Mouse (Mus musculus) liver, embryonic 14.5 days (tissue): ENCODE results near the gene Nutf2-ps1. TPM values are rescaled to one million over a fixed set of nuclear protein-coding genes. Genes with fewer than 3 reads are reported as not detected.

Source experiments
- ATAC-seq: fragments of 200-750 bp; cut with Nextera tagmentation; 2 replicates; pipeline ENCODE4 v1.8.0; 2017; ENCODE audit warnings: moderate number of reproducible peaks, mild to moderate bottlenecking, moderate library complexity; ENCODE audit not compliant: insufficient read depth
- DNase-seq, 3 experiments: peaks; one replicate each; pipeline ENCODE4 v3.0.0-alpha.2; 2012 to 2013; ENCODE audit warnings: low read depth in 3 of 3, low spot score in 3 of 3
- H3K27ac ChIP-seq: fragments of 300-500 bp; sonication (generic); 2 replicates; pipeline ENCODE4 v1.5.1; 2014; ENCODE audit warnings: moderate library complexity, mild to moderate bottlenecking, control low read depth, inconsistent platforms
- H3K27me3 ChIP-seq: fragments of 300-500 bp; sonication (generic); 2 replicates; pipeline ENCODE4 v1.6.1; 2014; ENCODE audit warnings: mild to moderate bottlenecking, low read length, moderate library complexity; ENCODE audit not compliant: control insufficient read depth, insufficient read depth
- H3K36me3 ChIP-seq: fragments of 300-500 bp; sonication (generic); replicated peaks from 2 replicates; pipeline ENCODE4 v1.6.1; 2014; ENCODE audit warnings: low read depth; ENCODE audit not compliant: control insufficient read depth, insufficient read depth
- H3K4me1 ChIP-seq, 2 experiments: fragments of 200-500 bp in 1 of 2; fragments of 300-500 bp in 1 of 2; sonication (generic) in 1 of 2; replicated peaks; 2 replicates each; pipeline ENCODE4 v1.6.1; 2012 to 2014; ENCODE audit warnings: antibody characterized with exemption in 1 of 2, inconsistent platforms in 1 of 2, low read length in 1 of 2; ENCODE audit not compliant: control insufficient read depth in 2 of 2, insufficient read depth in 2 of 2
- H3K4me2 ChIP-seq: fragments of 300-500 bp; sonication (generic); 2 replicates; pipeline ENCODE4 v1.6.1; 2014; ENCODE audit warnings: low read depth, mild to moderate bottlenecking, control low read depth, moderate library complexity
- H3K4me3 ChIP-seq, 2 experiments: fragments of 200-500 bp in 1 of 2; fragments of 300-500 bp in 1 of 2; sonication (generic) in 1 of 2; 2 replicates each; pipeline ENCODE4 v1.5.1; 2012 to 2014; ENCODE audit warnings: low read depth in 2 of 2, low read length in 2 of 2, mild to moderate bottlenecking in 2 of 2, control low read depth in 1 of 2, inconsistent platforms in 1 of 2, moderate library complexity in 1 of 2; ENCODE audit not compliant: insufficient read depth in 1 of 2
- H3K9ac ChIP-seq: fragments of 300-500 bp; sonication (generic); replicated peaks from 2 replicates; pipeline ENCODE4 v1.6.1; 2014; ENCODE audit warnings: mild to moderate bottlenecking, control low read depth, moderate library complexity
- H3K9me3 ChIP-seq: fragments of 300-500 bp; sonication (generic); 2 replicates; pipeline ENCODE4 v1.6.1; 2016; ENCODE audit warnings: low read length, mixed read lengths; ENCODE audit not compliant: control insufficient read depth
- CTCF ChIP-seq: IDR thresholded peaks from 2 replicates; pipeline ENCODE4 v1.5.1; 2016; ENCODE audit warnings: antibody characterized with exemption, low read depth, control low read depth
- EP300 ChIP-seq: IDR thresholded peaks from 2 replicates; pipeline ENCODE4 v1.6.1; 2016; ENCODE audit warnings: antibody characterized with exemption, low read depth
- WGBS: fragments of 180-500 bp; shearing (Covaris S2); extraction: QIAGEN DNeasy Blood & Tissue Kit; methylation state at CpG from one replicate; pipeline ENCODE4 v1.1.7; 2014; ENCODE audit not compliant: insufficient replicate concordance; 5-methylcytosine and 5-hydroxymethylcytosine counted together
- polyA plus RNA-seq, 2 experiments: library from polyadenylated mRNA; depleted of rRNA in 1 of 2; stranded (reverse) in 1 of 2; unstranded in 1 of 2; fragments of >200 nt; fragmentation: Nextera tagmentation in 1 of 2; extraction: Ambion mirVana in 1 of 2; gene quantifications; 2 replicates each; pipeline versions ENCODE4 v1.2.1 to v1.2.3; 2012 to 2014

Nutf2-ps1 gene
- polyA plus RNA-seq, 2 experiments, result 45.0 to 167 TPM

DNA sequence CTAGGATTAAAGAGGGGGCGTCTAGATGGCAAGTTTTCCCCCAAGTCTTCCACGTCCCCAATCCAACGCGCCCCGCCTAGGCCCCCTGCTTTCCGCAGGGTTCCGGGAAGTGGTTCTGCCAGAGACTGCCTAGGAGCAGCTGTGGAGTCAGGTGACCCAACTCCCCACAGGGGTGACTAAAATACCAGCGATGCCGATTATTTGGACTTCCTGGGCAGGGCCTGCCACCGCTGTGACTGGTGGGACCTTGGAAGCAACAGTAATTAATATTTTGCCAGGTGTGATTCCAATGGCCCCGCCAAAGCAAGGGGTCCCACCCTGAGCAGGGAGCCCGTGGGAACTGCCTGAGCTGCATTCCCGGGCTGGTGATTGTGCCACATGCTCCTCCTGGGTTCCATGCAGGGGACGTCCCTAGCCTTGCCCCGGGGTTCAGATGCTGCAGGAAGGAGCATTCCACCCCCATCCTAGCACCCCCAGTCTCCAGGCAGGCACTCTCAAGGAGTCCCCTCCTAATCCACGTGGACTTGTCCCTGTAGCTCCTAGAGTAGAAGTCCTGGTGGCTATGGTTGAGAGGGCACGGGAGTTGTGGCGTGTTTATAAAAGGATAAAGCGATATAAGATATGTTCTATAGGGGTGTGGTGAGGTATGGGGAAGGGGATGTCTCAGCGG is 31.5 kb downstream of the Nutf2-ps1 start:
- Histone ChIP-seq H3K27ac (no peak overlapping the region), H3K27me3 (no peaks in the 10 kb centered on the region), H3K4me1 (peaks cover 0 to 23% of the 10 kb centered on the region in 2 experiments; a peak in 2 of 4 replicates), H3K4me2 (peak overlapping the region; percentile 15; the same call in 1 of the 2 replicates), H3K36me3 (no peaks in the 10 kb centered on the region), H3K9me3 (no peaks in the 10 kb centered on the region), H3K4me3 (no peak overlapping the region), H3K9ac (no peak overlapping the region)
- WGBS, result 35% methylated on average over 20 of the region's 20 CpGs
- ATAC-seq, result no peak
- DNase-seq, result no peak
- TF ChIP-seq CTCF, result no peak
- TF ChIP-seq EP300, result no peak

DNA sequence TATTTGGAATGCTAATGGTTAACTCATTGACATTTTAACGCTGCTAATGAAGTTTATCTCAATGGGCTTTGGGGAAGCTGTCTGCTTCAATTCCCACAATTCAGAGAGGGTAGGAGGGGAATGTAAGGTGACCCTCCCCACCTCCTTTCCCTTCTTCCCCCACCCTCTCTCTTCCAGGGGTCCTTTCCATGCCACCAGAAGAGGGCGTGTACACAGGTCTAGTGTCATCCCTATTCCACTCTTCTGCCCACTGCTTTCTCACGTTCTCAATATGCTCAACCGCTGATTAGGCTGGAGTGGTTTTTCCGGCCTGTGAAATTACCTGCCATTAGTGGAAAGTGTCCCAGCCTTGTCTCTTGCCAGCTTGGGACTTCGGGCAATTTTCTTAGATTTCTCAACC is 32.0 kb downstream of the Nutf2-ps1 start:
- Histone ChIP-seq H3K4me3 (no peak overlapping the region), H3K4me1 (peaks cover 0 to 24% of the 10 kb centered on the region in 2 experiments; a peak in 2 of 4 replicates), H3K9me3 (no peaks in the 10 kb centered on the region), H3K9ac (no peak overlapping the region), H3K36me3 (no peaks in the 10 kb centered on the region), H3K27ac (no peak overlapping the region), H3K27me3 (no peaks in the 10 kb centered on the region), H3K4me2 (no peak overlapping the region)
- DNase-seq (no peak), ATAC-seq (no peak)
- no peak for TF ChIP-seq EP300
- WGBS, result 35% methylated on average over 6 of the region's 6 CpGs

DNA sequence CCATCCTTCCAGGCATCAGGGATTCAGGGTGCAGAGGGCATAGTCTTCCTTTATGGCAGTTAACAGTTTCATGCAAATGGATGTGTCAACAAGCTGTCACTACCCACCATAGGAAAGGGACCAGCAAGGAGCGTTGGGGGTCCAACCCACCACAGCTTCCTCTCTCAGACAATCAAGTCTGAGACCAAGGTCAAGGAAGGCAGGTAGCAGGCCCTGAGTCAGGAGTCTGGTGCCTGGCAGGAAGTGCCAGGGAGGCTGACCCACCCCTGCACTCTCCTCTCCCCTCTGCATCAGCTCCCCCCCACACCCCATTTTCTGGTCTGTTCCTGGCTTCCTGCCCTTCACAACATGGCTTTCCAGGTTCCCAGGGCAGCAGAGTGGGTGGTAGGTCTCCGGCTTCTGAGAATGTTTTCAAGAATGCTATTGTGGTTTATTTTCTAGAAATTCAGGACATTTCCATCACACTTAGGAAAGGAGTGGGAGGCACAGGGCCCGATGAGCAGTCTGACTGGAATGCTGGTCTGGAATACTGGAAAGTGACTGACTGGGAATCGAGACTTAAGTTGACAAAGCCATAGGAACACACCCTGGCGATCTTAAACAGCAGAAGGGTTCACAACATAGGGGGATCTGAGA is 33.8 kb downstream of the Nutf2-ps1 start:
- no peak for TF ChIP-seq EP300
- no peak for TF ChIP-seq CTCF
- no peaks in the 10 kb centered on the region for H3K9me3 ChIP-seq
- no peak for DNase-seq
- H3K27me3 ChIP-seq, result no peaks in the 10 kb centered on the region
- H3K4me1 ChIP-seq, result peaks cover 0 to 24% of the 10 kb centered on the region in 2 experiments; a peak in 2 of 4 replicates
- ATAC-seq, result no peak
- H3K9ac ChIP-seq, result no peak overlapping the region
- H3K27ac ChIP-seq, result no peak overlapping the region
- H3K4me2 ChIP-seq, result no peak overlapping the region
- no peak overlapping the region for H3K4me3 ChIP-seq
- H3K36me3 ChIP-seq, result no peaks in the 10 kb centered on the region
- 46% methylated on average over 5 of the region's 5 CpGs for WGBS

DNA sequence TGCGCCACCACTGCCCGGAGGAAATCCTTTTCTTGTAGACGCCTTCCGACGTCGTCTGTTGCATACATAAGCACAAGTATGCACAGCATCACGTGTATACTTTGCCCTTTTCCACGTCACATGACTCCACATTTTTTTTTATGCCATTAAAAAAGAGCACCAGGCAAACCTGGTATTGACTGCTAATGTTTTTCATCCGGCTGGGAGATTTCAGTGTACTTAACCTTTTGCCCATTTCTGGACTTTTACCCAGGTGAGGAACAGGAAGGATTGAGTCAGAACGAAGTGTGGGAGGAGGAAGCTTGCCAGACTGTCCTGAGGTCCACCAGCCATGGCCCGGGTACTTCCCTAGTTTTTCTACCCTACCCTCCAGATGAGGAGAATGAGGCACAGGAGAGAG is 34.5 kb downstream of the Nutf2-ps1 start:
- no peaks in the 10 kb centered on the region for H3K9me3 ChIP-seq
- no peak overlapping the region for H3K4me3 ChIP-seq
- WGBS, result 55% methylated on average over 11 of the region's 11 CpGs
- ATAC-seq, result peak; percentile 28; the same call in 1 of the 2 replicates
- H3K9ac ChIP-seq, result no peak overlapping the region
- H3K4me1 ChIP-seq, result peaks cover 0 to 24% of the 10 kb centered on the region in 2 experiments; a peak in 2 of 4 replicates
- peak in 1 of 3 experiments; percentile 15 for DNase-seq
- H3K36me3 ChIP-seq, result no peaks in the 10 kb centered on the region
- TF ChIP-seq EP300 (no peak), CTCF (no peak)
- no peak overlapping the region for H3K4me2 ChIP-seq
- H3K27me3 ChIP-seq, result no peaks in the 10 kb centered on the region
- no peak overlapping the region for H3K27ac ChIP-seq

DNA sequence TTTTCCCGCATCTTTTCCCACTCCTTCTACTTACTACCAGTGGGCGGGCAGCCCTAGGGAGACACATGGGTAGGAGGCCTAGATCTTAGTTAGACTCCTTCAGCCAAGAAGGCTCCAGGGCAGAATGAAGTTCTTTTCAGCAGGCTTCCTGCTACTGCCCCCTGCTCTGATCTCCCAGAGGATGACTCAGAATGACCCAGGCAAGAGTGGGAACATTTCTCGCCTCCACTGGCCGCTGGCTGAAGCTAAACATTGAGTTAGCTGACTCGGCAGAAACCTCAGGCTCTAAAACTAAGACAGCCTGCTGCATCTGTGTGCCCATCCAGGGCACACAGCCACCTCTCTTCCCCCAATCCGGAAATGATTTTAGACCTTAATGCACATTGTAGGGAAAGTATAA is 36.1 kb downstream of the Nutf2-ps1 start:
- WGBS, result 46% methylated on average over 6 of the region's 6 CpGs
- Histone ChIP-seq H3K4me3 (no peak overlapping the region), H3K9ac (no peak overlapping the region), H3K4me1 (peaks cover 0 to 24% of the 10 kb centered on the region in 2 experiments; a peak in 2 of 4 replicates), H3K9me3 (no peaks in the 10 kb centered on the region), H3K4me2 (no peak overlapping the region), H3K27ac (no peak overlapping the region), H3K36me3 (no peaks in the 10 kb centered on the region), H3K27me3 (no peaks in the 10 kb centered on the region)
- DNase-seq (no peak), ATAC-seq (no peak)
- TF ChIP-seq CTCF, result no peak
- TF ChIP-seq EP300, result no peak
